Mouse (Mus musculus) effector memory CD4-positive, alpha-beta T cell, adult 7 months (primary cell): Measurements from ENCODE around the gene Telo2. TPM values are rescaled to one million over a fixed set of nuclear protein-coding genes. Genes with fewer than 3 reads are reported as not detected.

Experiments used
- polyA plus RNA-seq: library from polyadenylated mRNA; unstranded; fragments of 100-300 nt; shearing (Covaris generic); gene quantifications from one replicate; pipeline ENCODE4 v1.2.1, GENCODE M21; 2017

The Telo2 gene
- polyA plus RNA-seq: 10.5 TPM

DNA sequence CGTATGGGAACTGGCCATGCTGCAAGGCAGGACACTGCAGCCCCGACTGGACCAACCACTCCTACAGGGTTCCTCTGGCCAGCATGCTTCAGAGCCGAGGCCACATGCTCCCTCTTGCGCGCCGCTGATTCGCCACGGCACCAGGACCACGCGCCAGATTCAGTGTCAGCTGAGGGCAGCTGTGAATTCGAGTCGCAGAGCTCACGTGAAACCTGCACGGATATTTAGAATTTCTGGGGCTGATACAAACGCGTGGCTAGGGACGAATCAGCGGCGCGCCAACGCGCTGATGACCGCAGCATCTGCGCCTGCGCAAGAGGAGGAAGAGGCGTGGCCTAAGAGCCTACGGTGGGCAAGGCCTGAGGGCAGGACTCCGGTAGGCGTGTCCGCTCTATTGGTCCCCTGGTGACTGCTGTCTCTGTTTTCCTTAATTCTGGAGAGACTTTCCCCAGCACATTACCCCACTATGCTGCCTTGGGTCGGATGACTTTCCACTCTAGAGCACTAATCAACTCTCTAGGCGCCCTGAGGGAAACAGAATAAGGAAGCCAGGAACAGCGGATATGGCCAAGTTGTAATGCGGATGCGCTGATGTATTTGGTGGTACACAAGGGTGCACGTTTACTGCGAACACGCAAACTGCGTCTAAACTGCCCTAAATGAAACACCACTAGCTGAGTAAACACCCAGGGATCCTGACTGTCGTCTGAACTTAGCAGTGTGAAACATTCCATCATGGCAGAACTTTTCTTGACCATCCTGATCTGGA is at the start of gene Telo2:
Gene Telo2, minus strand, starts transcription at position 304 of the 769 bp plus-strand sequence.

DNA sequence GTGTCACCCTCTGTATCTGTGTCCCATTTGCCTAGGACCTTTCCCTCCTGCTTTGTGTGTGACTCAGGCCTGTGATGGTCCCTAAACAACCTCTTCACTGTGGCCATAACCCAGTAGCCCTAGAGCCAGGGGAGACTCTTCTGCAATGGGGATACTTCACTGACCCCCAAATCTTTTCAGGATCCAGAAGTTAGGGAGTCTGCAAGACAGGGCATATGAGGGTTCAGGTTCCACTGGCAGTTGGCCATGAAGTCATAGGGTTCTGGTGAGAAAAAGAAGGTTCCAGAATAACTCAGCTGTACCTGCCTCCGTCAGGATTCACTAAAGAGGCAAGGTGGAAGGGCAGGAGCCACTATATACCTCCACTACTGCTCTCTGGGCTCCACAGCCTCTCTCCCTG is 46.4 kb upstream of the Telo2 start, which contains the start of gene Ccdc154:
Gene Ccdc154, plus strand, starts transcription at position 301 of the 400 bp plus-strand sequence.

DNA sequence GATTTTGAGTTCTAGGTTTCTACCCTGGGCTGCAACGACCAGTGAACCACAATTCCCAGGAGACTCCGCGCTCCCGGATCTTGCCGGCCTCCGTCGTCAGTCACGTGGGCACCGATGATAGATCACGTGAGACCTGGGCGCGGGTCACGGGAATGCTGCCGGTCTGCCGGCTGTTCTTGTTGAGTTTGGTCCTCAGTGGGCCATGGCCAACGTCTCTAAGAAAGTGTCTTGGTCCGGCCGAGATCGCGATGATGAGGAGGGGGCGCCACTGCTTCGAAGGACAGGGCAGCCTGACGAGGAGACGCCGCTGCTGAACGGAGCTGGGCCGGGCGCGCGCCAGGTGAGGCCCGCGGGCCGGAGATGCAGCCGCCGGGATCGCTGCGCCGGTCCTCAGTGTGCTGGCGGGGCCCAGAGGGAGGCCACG is 17.5 kb upstream of the Telo2 start, which contains the start of gene Clcn7:
Gene Clcn7, plus strand, starts transcription at position 117 of the 424 bp plus-strand sequence.

DNA sequence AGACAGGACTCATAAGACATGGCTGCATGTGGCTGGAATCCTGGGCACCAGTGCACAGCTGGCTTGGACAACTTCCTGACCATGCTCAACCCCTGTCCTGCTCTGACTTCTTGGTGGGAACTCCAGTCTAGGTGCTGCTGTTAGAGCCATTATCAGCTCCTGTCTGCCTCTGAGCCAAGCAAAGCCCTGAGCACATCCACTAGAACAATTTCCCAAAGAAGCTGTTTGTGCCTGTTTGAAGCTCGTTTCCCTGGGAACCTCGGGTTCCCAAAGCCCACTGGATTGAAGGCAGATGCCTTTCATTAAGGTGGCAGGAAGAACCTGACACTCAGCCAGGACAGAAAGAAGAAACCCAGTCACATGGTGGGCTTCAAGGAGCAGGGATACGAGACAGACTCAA is 4.6 kb upstream of the Telo2 start, which contains the start of gene Ptx4:
Gene Ptx4, plus strand, starts transcription at position 355 of the 400 bp plus-strand sequence.

DNA sequence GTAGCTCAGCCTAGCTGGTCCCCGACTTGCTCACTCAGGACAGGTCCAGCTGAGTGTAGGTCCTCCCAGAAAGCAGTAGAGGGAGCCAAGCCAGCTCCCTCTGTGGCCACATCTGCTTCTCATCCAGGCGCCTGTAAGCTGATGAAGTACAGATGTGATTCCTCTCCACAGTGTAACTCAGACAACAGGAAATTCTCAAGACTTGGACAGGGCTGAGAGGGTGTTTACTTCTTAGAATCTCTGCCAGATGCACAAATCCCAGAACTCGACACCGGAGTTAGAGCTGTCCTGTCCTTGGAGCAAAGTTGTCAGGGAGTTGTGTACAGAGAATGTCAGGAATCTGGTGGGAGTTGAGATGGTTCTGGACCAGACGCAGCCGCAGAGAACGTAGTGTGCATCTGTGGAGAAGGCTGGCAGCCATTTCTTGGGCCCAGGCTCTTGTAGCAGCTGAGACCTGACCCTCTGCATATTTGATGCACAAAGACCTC is 32.3 kb downstream of the Telo2 start, which contains the start of gene Tmem204:
Gene Tmem204, minus strand, starts transcription at position 148 of the 488 bp plus-strand sequence.

Other genes starting within 250 kb of the Telo2 start
- not detected for gene Igfals, start 250.0 kb downstream of the Telo2 start, polyA plus RNA-seq
- 65.8 TPM for gene Nubp2, start 229.6 kb downstream of the Telo2 start, polyA plus RNA-seq
- gene Spsb3, start 229.3 kb downstream of the Telo2 start, polyA plus RNA-seq: 82.4 TPM
- gene Eme2, start 220.9 kb downstream of the Telo2 start, polyA plus RNA-seq: 22.2 TPM
- 49.7 TPM for gene Mrps34, start 220.9 kb downstream of the Telo2 start, polyA plus RNA-seq
- gene Nme3, start 219.5 kb downstream of the Telo2 start, polyA plus RNA-seq: 26.7 TPM
- gene Mapk8ip3, start 179.0 kb downstream of the Telo2 start, polyA plus RNA-seq: 50.7 TPM
- gene Jpt2, start 155.3 kb downstream of the Telo2 start, polyA plus RNA-seq: 23.0 TPM
- gene Cramp1l, start 100.2 kb downstream of the Telo2 start, polyA plus RNA-seq: 10.3 TPM
- 15.0 TPM for gene Ift140, start 99.9 kb downstream of the Telo2 start, polyA plus RNA-seq
- 0.29 TPM for gene Tmem204, start 32.4 kb downstream of the Telo2 start, polyA plus RNA-seq
- 0.71 TPM for gene Ptx4, start 4.8 kb upstream of the Telo2 start, polyA plus RNA-seq
- gene Clcn7, start 17.4 kb upstream of the Telo2 start, polyA plus RNA-seq: 23.9 TPM
- 0.26 TPM for gene Ccdc154, start 46.5 kb upstream of the Telo2 start, polyA plus RNA-seq
- gene Gm38655, start 59.5 kb upstream of the Telo2 start, polyA plus RNA-seq: not detected
- 13.8 TPM for gene BC003965, start 68.6 kb upstream of the Telo2 start, polyA plus RNA-seq
- 47.9 TPM for gene Unkl, start 72.4 kb upstream of the Telo2 start, polyA plus RNA-seq
- 155 TPM for gene Gnptg, start 124.2 kb upstream of the Telo2 start, polyA plus RNA-seq
- gene Tsr3, start 124.2 kb upstream of the Telo2 start, polyA plus RNA-seq: 41.2 TPM
- 230 TPM for gene Baiap3, start 140.4 kb upstream of the Telo2 start, polyA plus RNA-seq
- gene Ube2i, start 158.7 kb upstream of the Telo2 start, polyA plus RNA-seq: 654 TPM
- gene Prss34, start 182.4 kb upstream of the Telo2 start, polyA plus RNA-seq: 0.94 TPM
- gene Prss28, start 192.7 kb upstream of the Telo2 start, polyA plus RNA-seq: not detected
- gene Prss29, start 202.7 kb upstream of the Telo2 start, polyA plus RNA-seq: not detected
- gene Tpsab1, start 229.6 kb upstream of the Telo2 start, polyA plus RNA-seq: 0.63 TPM